Mouse (Mus musculus) CD4-positive, CD25-positive, alpha-beta regulatory T cell, adult 4 months (primary cell): Measurements from ENCODE around the gene Picalm. TPM values are rescaled to one million over a fixed set of nuclear protein-coding genes. Genes with fewer than 3 reads are reported as not detected.

Experiments used
- ATAC-seq: one replicate; pipeline ENCODE4 v1.8.0; 2017
- polyA plus RNA-seq, 2 experiments: library from polyadenylated mRNA; unstranded; fragments of 100-300 nt; shearing (Covaris generic); gene quantifications; one replicate each; pipeline ENCODE4 v1.2.1; 2017

Picalm gene
- 10 to 100 TPM; 49.0 to 71.7 TPM for polyA plus RNA-seq

GRCm38 (mm10) chr7:90129732-90130392 lies at the start of gene Picalm:
TSS of gene Picalm (plus strand) at chr7:90130213.
- peak; percentile 79 for ATAC-seq

GRCm38 (mm10) chr7:90083799-90084198 lies 46.2 kb upstream of the Picalm start:
- ATAC-seq = no peak

- ATAC-seq = no peak
Measured at GRCm38 (mm10) chr7:90084531-90084930, 45.5 kb upstream of the Picalm start.

GRCm38 (mm10) chr7:90085713-90086112 lies 44.3 kb upstream of the Picalm start:
- ATAC-seq = no peak

DNA sequence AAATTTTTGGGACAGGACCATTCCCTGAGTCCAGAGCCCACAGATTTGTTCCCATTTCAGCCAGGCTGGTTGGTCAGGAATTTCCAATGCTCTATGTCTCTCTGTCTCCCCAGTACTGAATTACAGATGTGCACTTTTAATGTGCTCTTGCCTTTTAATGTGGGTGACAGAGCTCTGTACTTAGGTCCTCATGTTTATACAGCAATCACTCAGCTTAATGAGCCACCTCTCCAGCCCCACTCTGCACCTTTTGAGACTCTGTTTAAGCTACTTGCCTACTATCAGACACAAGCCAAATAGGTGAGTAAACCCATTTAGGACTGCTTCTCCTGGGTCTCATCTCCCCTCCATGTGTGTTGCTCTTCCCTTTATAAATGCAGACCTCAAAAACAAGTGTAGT lies 43.2 kb upstream of the Picalm start:
- ATAC-seq = no peak

DNA sequence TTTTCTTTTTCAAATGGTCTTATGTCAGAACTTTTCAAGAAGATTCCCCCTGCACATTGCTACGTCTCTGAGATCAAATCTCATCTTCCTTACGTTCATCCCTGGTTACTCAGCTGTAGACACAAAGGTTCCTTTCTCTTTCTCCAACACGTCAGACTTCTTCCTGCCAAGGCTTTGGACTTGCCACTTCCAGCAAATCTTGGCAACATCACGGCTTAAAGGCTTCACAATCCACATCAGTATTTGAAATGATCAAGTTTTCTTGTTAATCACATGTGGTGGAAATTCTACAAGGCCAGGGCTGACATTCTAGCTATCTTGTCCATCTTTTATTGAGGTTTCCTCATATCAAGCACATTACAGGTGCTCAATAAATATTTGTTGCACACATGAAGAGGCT lies 39.0 kb upstream of the Picalm start:
- ATAC-seq = no peak

DNA sequence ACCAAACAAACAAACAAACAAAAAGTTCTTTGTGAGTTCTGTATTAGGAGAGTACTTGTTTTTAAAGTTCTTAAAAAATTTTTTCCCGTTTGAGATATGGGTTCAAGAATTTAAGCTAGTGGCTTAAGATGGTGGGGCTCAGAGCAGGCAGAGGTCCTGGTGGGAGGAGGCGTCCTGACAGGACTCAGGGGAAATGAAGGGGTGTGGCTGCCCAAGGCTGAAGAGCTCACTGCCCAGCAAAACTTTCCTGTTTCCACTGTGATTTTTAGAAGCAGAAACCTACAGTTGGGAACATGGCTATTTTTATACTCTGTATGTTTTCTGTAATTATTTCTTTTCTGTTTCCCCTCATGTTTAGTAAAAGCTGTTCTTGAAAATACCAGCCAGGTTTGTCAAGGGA lies 38.3 kb upstream of the Picalm start:
- no peak for ATAC-seq

DNA sequence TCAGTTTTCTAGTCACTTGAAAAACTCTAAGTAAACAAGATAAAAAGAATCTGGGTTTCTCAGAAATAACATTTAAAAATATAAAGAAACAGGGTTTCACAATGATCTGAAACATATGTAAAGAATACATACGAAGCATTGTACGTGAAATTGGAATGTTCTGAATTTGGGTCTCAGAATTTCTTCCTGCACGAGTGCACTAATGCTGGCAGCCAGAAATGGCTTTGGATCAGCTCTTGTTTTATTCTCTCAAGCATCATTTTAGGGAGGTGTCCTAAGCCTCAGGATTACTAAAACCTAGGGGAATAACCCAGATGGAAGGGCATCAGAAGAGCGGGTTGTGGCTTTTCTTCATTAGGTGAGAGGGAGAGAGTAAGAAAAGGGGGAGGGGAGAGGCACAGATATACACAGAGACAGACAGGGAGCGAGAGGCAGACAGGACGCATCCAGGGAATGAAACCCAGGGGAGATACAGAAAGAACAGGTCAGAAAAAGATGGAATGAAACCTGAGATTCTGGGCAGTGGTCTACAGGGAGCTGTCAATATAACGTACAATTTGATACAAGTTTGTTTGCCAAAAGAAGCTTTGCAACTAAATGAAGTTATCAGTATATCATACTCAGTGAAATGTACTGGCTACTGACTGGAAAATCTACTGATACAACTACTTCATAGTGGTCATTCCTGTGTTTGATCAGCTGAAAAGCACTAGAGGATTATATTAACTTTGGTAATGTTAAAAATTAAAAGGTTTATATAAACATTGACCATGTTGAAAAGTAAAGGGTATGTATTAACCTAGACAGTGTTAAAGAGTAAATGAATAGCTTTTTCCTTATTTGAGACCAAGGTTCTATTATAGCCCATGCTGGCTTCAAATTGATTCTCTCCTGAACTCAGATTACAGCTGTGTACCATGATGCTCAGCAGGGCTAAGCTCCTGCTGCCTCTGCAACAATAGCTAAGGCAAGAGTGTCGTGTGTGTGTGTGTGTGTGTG lies 37.3 kb upstream of the Picalm start:
- no peak for ATAC-seq

DNA sequence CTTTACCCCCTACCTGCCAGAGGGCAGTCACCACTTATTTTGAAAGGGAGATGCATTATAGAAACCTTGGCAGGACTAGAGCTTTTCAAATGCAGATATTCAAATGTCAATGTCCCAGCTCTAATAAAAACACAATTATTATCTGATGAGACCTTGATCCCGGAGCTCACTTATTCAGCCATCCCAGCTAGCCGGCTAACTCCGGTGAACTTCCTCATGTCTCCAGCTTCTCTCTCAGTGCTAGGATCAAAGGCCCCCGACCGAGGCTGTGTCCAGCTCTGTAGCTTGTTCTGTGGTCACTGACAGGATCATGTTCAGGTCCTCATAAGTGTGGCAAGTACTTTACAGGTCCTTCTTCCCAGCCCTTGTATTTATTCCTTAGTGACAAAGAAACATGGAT lies 34.9 kb upstream of the Picalm start:
- no peak for ATAC-seq

- no peak for ATAC-seq
Measured at GRCm38 (mm10) chr7:90095766-90096372, 34.1 kb upstream of the Picalm start.

DNA sequence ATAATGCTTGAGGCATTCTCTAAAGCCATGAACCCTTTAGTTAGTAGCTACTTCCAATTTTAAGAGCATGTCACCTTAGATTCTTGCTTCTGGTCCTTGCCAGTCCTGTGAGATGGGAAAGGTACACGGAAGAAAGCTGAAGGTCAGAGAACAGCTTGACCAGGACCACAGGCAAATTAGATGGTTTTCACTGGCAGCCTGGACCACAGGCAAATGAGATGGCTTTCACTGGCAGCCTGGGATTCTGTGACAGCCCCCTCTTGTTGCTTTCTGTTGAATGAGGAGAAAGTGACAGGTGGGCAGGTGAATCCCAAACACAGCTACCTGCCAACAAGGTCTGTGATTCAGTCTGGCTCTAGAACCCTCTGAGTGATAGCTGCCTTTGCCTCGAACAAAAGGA lies 33.4 kb upstream of the Picalm start:
- ATAC-seq = no peak

- ATAC-seq = no peak
Measured at GRCm38 (mm10) chr7:90098253-90098652, 31.8 kb upstream of the Picalm start.

GRCm38 (mm10) chr7:90099248-90099647 lies 30.8 kb upstream of the Picalm start:
- no peak for ATAC-seq

- ATAC-seq = no peak
Measured at GRCm38 (mm10) chr7:90100614-90101160, 29.3 kb upstream of the Picalm start.

DNA sequence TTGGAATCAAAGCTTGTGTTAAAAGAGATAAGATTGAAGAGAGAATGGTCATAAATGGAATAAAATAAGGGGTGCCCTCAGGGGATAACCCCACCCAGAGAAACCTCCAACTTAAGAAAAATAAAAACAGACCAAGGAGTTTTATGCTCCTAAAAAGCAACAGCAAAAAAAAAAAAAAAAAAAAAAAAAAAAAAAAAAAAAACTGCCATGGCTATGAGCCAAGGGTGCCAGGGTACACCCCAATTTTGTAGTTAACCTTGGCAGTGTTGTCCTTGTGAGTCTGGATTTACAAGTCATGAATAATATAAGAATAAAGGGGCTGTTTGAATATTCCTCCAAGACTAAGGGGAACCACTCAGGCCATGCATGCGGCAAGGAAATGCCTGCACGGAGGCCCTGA lies 13.9 kb upstream of the Picalm start:
- ATAC-seq = no peak

DNA sequence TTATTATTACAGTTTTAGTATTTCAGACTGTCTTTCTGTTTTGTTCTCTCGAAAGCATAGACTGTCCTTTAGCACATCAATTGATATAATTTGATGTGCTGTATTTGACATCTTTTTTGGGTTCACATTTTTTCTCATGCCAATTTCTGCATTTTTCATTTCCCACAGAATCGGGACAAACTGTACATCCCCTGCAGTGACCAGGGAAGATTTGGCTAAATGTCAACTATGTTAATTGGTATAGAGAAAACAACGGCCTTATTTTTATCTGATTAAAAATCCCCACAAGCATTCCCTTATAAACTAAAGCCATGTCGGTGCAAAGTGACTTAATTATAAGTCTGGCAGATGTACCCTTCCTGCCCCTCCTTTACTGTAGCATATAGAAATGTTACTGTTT lies 9.9 kb upstream of the Picalm start:
- ATAC-seq = no peak

DNA sequence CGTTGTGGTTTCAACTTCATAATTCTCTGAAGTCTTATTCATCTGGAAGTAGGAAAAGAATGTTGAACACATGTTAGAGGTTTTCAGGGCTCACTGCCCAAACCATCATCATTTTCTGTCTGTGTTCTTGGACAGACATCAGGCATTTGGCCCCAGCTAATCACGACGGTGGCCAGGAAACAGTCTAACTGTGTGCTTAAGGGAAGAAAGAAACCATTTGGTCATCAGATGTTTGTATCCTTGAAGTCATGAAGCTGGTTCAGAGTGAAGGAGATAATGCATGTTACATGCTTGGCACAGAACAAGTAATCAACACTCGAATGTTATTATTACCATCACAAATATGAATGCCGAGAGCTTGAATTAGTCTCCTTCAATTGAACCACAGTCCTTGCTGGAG lies 5.0 kb upstream of the Picalm start:
- no peak for ATAC-seq

DNA sequence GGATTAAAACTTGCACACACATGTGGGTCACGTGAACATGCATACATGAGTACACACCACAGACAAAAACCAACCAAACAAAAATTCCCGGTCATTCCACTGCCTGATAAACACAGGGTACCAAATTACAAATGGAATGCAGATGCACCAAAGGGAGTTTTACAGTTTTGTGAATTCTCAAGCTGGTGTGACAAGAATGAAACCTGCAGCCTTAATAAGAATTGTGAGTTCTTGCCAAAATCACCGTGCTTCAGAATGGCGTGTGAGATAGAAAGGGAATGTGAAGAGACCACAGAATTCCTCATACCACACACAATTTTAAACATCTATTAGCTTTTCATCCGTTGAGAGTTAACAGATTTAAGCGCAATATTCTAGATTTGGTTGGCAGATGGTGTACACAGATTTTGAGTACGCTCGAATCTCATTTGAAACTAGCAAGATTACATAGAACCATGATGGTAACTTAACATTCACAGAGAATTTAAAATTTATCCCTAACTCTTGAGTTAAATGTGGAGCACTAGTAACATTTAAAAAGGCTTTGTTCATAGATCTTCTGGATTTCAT lies 1.3 kb upstream of the Picalm start:
- ATAC-seq = no peak

GRCm38 (mm10) chr7:90129271-90129731 lies 712 bp upstream of the Picalm start:
- ATAC-seq = peak; percentile 53

GRCm38 (mm10) chr7:90130501-90131375 lies 725 bp downstream of the Picalm start:
- peak; percentile 22 for ATAC-seq

DNA sequence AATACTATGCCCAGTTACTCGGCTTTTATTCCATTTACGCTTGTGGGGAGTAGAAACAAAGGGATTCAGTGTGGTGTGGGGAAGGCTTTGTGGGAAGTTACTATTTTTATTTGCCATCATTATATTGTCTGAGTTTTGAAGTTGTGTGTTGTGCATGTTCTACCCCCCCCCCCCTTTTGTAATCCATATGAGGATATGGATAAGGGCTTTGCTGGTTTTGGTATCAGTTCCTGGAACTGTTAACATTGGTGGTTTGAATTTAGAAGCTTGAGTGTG lies 1.3 kb downstream of the Picalm start:
- ATAC-seq = no peak

DNA sequence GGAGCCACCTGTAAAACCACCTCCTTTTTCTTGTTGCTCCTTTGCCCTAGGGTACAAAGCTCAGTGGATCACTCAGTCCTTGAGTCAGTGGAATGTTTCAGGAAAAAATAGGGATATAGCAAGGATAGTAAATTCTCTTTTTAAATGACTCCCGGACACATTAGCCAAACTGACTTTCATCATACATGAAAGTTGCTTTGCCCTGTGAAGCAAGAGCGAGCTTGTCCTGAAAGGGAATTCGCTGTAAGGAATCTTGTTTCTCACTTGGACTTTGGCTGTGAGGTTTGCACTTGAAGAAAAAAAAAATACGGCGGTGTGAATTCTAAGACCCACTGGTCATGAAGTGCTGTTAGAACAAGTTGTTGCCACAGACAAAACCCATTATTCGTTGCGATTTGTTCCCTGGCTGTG lies 1.8 kb downstream of the Picalm start:
- ATAC-seq = no peak
